ENCODE assay signal across 15 mouse cellular contexts in genomic region chr3:55511658-55512057, GRCm38 (mm10). TPM values are rescaled to one million over a fixed set of nuclear protein-coding genes. Genes with fewer than 3 reads are reported as not detected.
DNase-seq lines count a peak whose midpoint lies in the region; ATAC-seq lines count a peak whose summit lies in the region.
"Had no signal": no experiment of that assay in that cellular context is flagged by ENCODE, and none has a peak within 500 bp of the region (broad histone marks: within the 10 kb centered on the region; RNA-seq: fewer than 3 reads in every experiment).

No protein-coding gene starts in this region.

- peaks cover 24% of the 10 kb centered on the region for H3K4me1 ChIP-seq in embryonic facial prominence, embryonic 12.5 days
- H3K4me1 ChIP-seq in embryonic facial prominence, embryonic 10.5 days = peaks cover 32% of the 10 kb centered on the region
- H3K4me1 ChIP-seq: forebrain, embryonic 15.5 days had no signal

- no peak overlapping the region for H3K9ac ChIP-seq in embryonic facial prominence, embryonic 12.5 days
- H3K9ac ChIP-seq: forebrain, embryonic 15.5 days; liver, embryonic 14.5 days had no signal

- no peaks in the 10 kb centered on the region for H3K9me3 ChIP-seq in embryonic facial prominence, embryonic 12.5 days
- no peaks in the 10 kb centered on the region for H3K9me3 ChIP-seq in embryonic facial prominence, embryonic 10.5 days
- H3K9me3 ChIP-seq: forebrain, embryonic 15.5 days had no signal

- peak; percentile 45; the same call in 1 of the 2 replicates for ATAC-seq in embryonic facial prominence, embryonic 12.5 days (ENCODE audit: insufficient number of reproducible peaks, insufficient read depth, low FRiP score, low TSS enrichment)
- no peak for ATAC-seq in activated CD4-positive, CD25-positive, alpha-beta regulatory T cell, adult 4 months

- H3K4me3 ChIP-seq in embryonic facial prominence, embryonic 12.5 days = no peak overlapping the region
- no peak overlapping the region for H3K4me3 ChIP-seq in embryonic facial prominence, embryonic 10.5 days
- H3K4me3 ChIP-seq: forebrain, embryonic 15.5 days had no signal

- 34% methylated on average over 6 of the region's 6 CpGs for WGBS in embryonic facial prominence, embryonic 12.5 days
- 63% methylated on average over 6 of the region's 6 CpGs for WGBS in embryonic facial prominence, embryonic 10.5 days

- no peak overlapping the region for H3K4me2 ChIP-seq in embryonic facial prominence, embryonic 12.5 days (replicated peaks)
- H3K4me2 ChIP-seq: forebrain, embryonic 15.5 days had no signal

- H3K27me3 ChIP-seq in embryonic facial prominence, embryonic 12.5 days = no peaks in the 10 kb centered on the region
- no peaks in the 10 kb centered on the region for H3K27me3 ChIP-seq in embryonic facial prominence, embryonic 10.5 days (replicated peaks; ENCODE audit: low read depth, poor library complexity, severe bottlenecking)
- H3K27me3 ChIP-seq: forebrain, embryonic 15.5 days had no signal

- peaks cover 4% of the 10 kb centered on the region; the same call in 1 of the 2 replicates for H3K36me3 ChIP-seq in embryonic facial prominence, embryonic 12.5 days
- peaks cover 15% of the 10 kb centered on the region for H3K36me3 ChIP-seq in embryonic facial prominence, embryonic 10.5 days (replicated peaks)

- H3K27ac ChIP-seq in embryonic facial prominence, embryonic 12.5 days = no peak overlapping the region
- H3K27ac ChIP-seq in embryonic facial prominence, embryonic 10.5 days (replicated peaks) = no peak overlapping the region
- H3K27ac ChIP-seq: forebrain, embryonic 15.5 days; liver, embryonic 14.5 days had no signal

- no peak for DNase-seq in embryonic facial prominence, embryonic 10.5 days (ENCODE audit: low spot score)
- peak; percentile 31 for DNase-seq in kidney, postnatal 10 days
- no peak for DNase-seq in kidney, adult 18-20 months
- DNase-seq in 3T3-L1 (ENCODE audit: low read depth, low spot score) = peak; percentile 46
- peak; percentile 20 for DNase-seq in heart, postnatal 4 days
- no peak for DNase-seq in thymus, postnatal 14 days
- DNase-seq: embryo, embryonic 11 days; right cerebral cortex, postnatal 4 days had no signal

RNA-seq across cellular contexts. Expression of gene Gm21954, which starts 39.6 kb away (rescaled TPM):
- polyA plus RNA-seq in embryonic facial prominence, embryonic 12.5 days (2016; fragmentation: Nextera tagmentation; extraction: Ambion mirVana) = not detected in 2 replicates
- polyA plus RNA-seq in embryonic facial prominence, embryonic 10.5 days (2016; fragmentation: Nextera tagmentation; extraction: Ambion mirVana) = not detected in 2 replicates
- not detected for total RNA-seq in heart, postnatal 4 days (2021)
- not detected for polyA plus RNA-seq in activated CD4-positive, CD25-positive, alpha-beta regulatory T cell, adult 4 months (2017; shearing (Covaris generic))
- total RNA-seq: ES-E14 had no signal
- polyA plus RNA-seq: forebrain, embryonic 15.5 days; heart, embryonic 16.5 days; large intestine, adult 2 months; liver, embryonic 14.5 days had no signal

Comparison
In these comparisons a context has a peak if more than half of its experiments do, and no peak if none do; other contexts are left out.
1. DNase-seq: peak in kidney, postnatal 10 days (single experiment), 3T3-L1 (single experiment) and heart, postnatal 4 days (single experiment); none in embryonic facial prominence, embryonic 10.5 days (single experiment), kidney, adult 18-20 months (single experiment) and thymus, postnatal 14 days (single experiment).